Mouse (Mus musculus): ENCODE measurements around the gene Dpp7. TPM values are rescaled to one million over a fixed set of nuclear protein-coding genes. Genes with fewer than 3 reads are reported as not detected.
A peak's percentile ranks its signal among the peaks of the same experiment; 100 is the strongest.

Dpp7 gene
- total RNA-seq, 2 experiments from 2014 or later: 32.1 to 36.2 TPM

DNA sequence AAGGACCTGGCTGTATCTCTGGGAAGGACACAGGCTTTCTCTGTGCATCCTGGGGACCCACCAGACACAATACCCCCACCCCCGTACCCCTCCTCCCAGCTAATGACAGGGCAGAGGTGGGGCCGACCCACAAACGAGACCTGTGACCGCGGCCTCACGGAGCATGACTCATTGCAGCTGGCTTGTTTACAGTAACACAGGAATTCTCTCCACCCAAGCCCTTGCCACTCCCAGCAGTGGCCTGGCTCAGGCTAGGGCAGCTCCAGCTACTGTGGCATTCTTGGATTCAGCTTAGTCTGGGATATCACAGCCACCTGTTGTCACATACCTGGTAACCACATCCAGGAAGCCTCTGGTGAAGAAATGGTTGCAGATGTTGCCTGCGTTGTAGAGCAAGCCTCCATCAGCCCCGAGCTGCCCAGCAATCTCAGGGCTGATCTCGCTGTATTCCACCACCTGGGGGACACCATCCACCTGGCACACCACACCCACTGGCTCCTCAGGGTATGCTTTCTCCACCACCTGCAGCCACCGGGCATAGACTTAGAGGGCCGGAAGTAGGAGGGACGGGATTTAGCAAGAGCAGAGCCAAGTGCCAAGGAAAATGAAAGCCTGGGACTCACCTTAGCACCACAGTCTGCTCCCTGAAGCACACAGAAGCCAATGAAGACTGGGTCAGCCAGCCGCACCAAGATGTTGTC is 7.5 kb upstream of the Dpp7 start:
- H3K4me3 ChIP-seq: no peak overlapping the region
- no peak overlapping the region for H3K27ac ChIP-seq
- no peak for DNase-seq (ENCODE audit: low spot score in 2 of 2)
- TF ChIP-seq CTCF (conservative IDR thresholded peaks at IDR 0.05): no peak

DNA sequence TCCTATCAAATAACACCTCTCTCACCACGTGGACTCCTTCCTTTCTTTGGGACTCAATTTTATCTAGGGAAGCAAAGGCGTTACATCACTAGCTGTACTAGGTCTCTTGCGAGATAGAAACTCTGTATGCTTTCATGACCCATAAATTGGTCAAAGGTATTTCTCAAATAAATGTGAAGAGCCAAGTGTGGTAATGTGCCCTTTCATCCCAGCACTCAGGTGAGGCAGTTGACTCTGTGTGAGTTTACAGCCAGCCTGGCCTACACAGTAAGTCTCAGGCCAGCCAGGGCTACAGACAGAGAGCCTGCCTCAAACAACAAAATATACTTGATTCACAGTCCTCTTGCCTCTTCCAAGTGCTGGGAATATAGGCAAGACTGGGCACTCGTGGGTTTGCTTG is 3.7 kb upstream of the Dpp7 start:
- no peak for DNase-seq (ENCODE audit: low spot score in 2 of 2)
- TF ChIP-seq CTCF (conservative IDR thresholded peaks at IDR 0.05): no peak

DNA sequence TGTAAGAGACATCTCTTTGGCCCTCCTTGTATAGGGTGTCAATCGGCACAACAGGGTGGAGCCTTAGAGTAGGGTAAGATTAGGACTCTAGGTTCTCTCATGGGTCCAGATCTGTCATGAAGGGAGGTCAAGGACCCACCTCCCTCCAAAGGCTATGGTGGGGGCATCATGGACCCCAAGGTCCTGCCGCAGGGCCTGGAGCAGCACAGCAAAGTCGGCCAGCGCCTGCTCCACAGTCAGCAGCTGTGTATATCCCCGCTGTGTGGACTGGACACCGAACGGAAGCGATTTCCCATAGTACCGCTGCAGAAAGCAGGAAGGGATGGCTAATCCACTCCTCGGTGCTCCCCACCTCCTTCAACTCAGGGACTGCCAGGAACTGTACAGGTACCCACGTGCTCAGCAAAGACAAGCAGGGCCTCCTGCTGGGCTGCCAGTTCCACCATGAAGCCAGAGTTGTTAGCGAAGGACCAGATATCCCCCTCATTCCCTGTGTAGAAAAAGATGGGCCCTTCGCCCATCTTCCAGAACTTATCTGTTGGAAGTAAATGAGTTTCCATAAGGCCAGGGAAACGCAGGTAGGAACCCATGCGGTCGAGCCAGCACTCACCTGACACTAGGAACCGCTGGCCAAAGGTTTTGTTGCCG is 616 bp downstream of the Dpp7 start:
- Histone ChIP-seq H3K27ac (peak overlapping the region; percentile 72; the same call in 1 of the 2 replicates), H3K4me3 (peak overlapping the region; percentile 76)
- DNase-seq (ENCODE audit: low spot score in 2 of 2): no peak
- TF ChIP-seq CTCF (conservative IDR thresholded peaks at IDR 0.05): no peak

More for the DNA sequence above, 3.7 kb upstream of the Dpp7 start:
- Histone ChIP-seq H3K4me3 (no peak overlapping the region), H3K27ac (no peak overlapping the region)

DNA sequence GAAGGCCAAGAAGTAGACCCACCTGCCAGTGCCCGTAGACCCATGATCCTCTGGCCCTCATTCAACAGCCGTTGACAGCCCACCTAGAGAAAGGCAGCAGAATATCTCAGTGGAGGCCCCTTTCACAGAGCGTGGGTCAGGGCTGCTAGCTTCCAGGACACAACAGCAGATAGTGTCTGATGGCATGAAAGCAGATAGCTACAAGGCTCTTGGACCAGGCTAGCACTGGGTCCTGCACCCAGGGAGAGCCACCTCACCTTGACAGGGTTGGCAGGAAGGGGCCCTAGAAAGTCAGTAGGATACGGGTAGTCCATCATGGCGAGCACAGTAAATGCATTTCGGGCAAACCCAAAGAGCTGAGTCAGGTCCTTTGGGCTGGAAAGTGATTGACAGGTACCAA is 1.9 kb downstream of the Dpp7 start:
- TF ChIP-seq CTCF (conservative IDR thresholded peaks at IDR 0.05): no peak
- no peak overlapping the region for H3K27ac ChIP-seq
- no peak for DNase-seq (ENCODE audit: low spot score in 2 of 2)
- no peak overlapping the region for H3K4me3 ChIP-seq

DNA sequence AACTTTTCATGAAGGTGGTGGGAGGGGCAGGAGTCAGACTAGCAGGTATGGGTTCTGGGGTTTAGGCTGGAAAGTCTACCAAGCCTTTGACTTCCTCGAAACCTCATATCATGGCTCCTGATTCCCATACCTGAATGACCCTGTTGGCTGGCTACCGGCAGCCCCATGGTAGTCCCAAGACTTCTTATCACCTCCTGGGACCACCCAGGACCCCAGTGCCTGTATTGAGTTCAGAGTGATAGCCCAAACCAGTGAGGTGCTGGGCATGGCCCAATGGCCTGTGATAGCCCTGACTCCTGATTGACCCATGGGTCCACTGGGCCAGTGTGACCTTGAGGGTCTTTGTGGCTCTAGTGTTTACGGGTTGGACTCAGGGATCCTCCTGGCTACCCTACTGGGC is 5.5 kb downstream of the Dpp7 start:
- H3K27ac ChIP-seq: no peak overlapping the region
- no peak overlapping the region for H3K4me3 ChIP-seq
- no peak for TF ChIP-seq CTCF (conservative IDR thresholded peaks at IDR 0.05)
- no peak for DNase-seq (ENCODE audit: low spot score in 2 of 2)

DNA sequence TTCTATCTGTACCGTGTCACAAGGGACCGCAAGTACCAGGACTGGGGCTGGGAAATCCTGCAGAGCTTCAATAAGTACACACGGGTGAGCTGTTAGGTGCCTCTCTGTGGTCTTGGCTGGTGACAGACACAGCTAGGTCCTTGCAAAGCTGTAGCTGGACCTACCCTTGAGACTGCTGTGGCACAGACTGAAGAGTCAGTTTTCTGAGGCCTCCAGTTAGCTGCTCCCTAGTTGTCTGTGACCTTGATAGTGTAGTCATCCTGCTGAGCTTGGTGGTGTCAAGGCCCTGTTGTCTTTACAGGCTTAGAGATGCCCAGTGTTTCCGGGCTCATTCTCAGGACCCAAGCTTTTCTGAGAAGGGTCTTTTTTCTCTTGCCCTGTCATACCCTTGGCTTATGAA is 6.7 kb downstream of the Dpp7 start:
- Histone ChIP-seq H3K4me3 (no peak overlapping the region), H3K27ac (no peak overlapping the region)
- no peak for DNase-seq (ENCODE audit: low spot score in 2 of 2)
- TF ChIP-seq CTCF (conservative IDR thresholded peaks at IDR 0.05): no peak

DNA sequence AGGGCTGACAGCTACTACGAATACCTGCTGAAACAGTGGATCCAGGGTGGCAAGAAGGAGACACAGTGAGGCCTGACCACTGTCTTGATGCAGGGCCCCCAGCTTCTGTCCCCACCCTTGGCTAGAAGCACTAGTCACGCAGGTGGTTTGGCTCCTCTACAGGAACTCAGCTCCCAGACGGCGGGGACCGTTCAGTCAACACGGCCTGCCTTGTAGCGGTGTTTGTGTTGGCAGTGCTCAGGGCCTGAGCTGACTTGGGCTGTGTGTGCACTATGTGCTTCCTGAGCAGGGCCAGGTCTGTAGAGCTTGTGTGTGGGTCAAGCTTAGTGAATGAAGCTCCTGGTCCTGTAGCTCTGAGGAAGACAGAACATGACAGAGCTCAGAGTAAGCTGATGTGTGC is 8.0 kb downstream of the Dpp7 start:
- DNase-seq (ENCODE audit: low spot score in 2 of 2): no peak
- Histone ChIP-seq H3K27ac (no peak overlapping the region), H3K4me3 (no peak overlapping the region)
- no peak for TF ChIP-seq CTCF (conservative IDR thresholded peaks at IDR 0.05)

DNA sequence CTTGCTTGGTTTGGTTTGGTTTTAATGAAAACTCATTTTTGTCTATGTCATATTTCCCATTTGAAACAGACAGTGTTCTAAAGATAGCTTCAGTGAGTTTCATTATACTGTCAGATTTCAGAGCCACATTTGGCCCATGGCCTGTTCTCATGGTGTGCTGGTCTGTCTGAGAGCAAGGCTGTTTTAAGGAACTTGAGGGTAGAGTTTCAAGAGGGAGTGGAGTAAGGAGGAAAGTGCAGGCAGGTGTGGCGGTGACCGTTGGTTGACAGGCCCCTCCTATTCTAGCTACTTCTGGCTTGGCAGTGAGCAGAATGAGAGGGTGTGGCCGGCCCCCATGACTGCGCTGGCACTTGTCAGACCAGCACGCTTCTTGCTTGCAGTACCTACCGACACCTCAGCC is 17.9 kb downstream of the Dpp7 start:
- TF ChIP-seq CTCF (conservative IDR thresholded peaks at IDR 0.05): no peak
- DNase-seq (ENCODE audit: low spot score in 2 of 2): no peak
- Histone ChIP-seq H3K27ac (peak overlapping the region; percentile 24; the same call in 1 of the 2 replicates), H3K4me3 (no peak overlapping the region)

DNA sequence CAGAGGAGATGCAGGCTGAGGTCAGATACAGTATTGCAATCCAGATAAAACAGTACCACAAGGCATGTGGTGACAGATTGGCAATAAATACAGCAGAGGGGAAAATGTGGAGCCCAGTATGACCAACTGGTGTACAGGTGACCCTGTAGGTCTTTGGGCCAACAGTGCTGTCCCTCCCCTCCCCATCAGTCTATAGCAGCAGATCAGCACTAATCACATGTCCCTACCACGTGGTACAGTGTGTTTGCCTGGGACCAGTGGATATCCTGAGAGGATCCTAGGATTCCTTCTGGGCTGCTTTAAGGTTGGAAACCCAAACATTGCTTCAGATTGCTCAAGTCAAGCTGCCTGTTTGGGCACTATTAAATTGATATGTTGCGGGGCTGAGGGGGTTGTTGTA is 22.6 kb downstream of the Dpp7 start:
- DNase-seq (ENCODE audit: low spot score in 2 of 2): no peak
- TF ChIP-seq CTCF (conservative IDR thresholded peaks at IDR 0.05): no peak
- peak overlapping the region; percentile 97 for H3K4me3 ChIP-seq
- no peak overlapping the region for H3K27ac ChIP-seq

DNA sequence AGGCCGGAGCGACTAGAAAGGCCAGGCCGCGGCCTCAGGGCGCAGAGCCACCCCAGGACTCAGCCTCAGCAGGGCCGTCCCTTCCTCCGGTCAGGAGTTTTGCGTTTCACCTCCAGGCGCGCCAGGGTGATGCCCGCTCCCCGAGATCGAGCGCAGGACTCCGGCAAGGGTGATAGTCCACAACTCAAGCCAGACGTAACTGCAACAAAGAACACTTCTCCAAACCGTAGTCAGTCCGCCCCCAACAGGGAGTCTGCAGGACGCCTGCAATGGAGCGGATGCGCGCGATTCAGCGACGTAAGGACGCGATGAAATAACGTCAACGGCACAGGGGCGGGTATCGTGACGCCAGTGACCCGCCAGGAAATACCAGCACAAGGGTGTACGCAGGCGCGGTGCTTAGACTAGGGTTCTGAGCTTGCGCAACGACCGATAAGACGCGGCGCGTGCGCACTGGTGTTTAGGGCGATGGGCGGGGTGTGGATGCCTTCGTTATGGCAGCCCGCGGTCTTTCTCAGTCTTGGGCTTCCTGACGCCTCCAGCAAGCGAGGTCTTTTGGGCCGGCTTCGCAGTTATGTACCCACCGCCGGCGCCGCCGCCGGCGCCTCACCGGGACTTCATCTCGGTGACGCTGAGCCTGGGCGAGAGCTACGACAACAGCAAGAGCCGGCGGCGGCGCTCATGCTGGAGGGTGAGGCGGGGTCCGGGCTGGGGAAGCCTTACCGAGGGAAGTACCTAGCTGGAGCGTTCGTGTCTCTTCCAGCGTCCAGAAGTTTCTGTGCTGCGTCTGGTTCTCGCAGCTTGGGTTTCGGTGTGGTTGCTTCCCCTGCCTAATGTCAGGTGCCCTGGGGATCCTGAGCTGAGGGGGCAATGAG is 23.6 kb downstream of the Dpp7 start, which contains the start of gene Man1b1:
Man1b1 (plus strand) TSS at position 53 of the 875 bp plus-strand sequence.
- peak; percentile 52 for TF ChIP-seq CTCF (conservative IDR thresholded peaks at IDR 0.05)
- peak; percentile 99 for DNase-seq (ENCODE audit: low spot score in 2 of 2)
- Histone ChIP-seq H3K4me3 (peak within 1 kb of the TSS; percentile 97), H3K27ac (peak within 1 kb of the TSS; percentile 90)

DNA sequence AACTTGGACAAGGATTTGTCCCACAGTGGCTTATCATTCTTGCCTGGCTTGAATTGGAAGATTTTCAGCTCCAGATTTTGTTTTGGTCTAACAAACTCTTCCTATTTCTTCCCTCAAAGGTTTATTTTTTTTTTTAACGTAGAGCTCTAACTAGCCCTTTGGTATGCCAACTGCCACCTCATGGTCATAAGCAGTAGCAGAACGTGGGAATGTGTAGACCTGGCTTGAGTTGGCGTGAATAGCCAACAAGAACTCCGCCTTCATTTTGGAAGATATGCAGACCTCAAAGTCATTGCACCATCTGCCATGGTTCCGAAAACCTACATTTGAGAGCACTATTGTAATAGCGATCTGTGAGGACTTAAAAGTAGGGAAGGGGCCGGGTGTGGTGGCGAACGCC is 24.7 kb downstream of the Dpp7 start:
- DNase-seq (ENCODE audit: low spot score in 2 of 2): no peak
- TF ChIP-seq CTCF (conservative IDR thresholded peaks at IDR 0.05): no peak
- no peak overlapping the region for H3K27ac ChIP-seq
- peak overlapping the region; percentile 97 for H3K4me3 ChIP-seq

DNA sequence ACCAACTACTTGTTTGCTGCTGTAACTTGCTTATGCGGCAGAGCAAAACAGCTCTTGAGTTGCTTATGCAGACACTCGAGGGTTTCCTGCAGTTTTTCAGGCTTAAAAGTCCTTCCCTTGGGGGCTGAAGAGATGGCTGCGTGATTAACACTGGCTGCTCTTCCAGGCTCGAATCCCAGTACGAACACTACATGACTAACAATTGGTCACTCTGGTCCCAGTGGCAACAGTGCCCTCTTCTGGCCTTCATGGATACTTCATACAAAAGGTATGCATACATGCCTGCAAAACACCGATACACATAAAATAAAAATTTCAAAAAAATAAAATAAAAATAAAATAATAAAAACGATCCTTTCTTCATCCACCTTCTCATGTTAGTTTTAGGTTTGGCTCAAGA is 27.7 kb downstream of the Dpp7 start:
- Histone ChIP-seq H3K4me3 (no peak overlapping the region), H3K27ac (no peak overlapping the region)
- TF ChIP-seq CTCF (conservative IDR thresholded peaks at IDR 0.05): peak; percentile 77
- no peak for DNase-seq (ENCODE audit: low spot score in 2 of 2)

DNA sequence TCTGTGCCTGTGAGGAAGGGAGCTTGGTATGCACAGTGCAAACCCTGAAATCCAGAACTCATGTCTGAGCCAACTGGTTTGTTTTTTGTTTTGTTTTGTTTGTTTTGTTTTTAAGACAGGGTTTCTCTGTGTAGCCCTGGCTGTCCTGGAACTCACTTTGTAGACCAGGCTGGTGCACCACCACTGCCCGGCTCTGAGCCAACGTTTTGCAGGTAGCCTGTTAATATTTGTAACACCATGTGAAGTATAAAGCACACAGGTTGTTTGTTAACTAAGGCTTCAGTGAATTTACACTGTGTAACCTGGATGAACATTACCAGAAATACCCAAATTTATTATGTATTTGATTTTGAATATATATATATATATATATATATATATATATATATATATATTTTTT is 30.1 kb downstream of the Dpp7 start:
- TF ChIP-seq CTCF (conservative IDR thresholded peaks at IDR 0.05): no peak
- no peak for DNase-seq (ENCODE audit: low spot score in 2 of 2)
- Histone ChIP-seq H3K27ac (no peak overlapping the region), H3K4me3 (no peak overlapping the region)
